ENCODE assay signal across 9 mouse cellular contexts in the genomic region with DNA sequence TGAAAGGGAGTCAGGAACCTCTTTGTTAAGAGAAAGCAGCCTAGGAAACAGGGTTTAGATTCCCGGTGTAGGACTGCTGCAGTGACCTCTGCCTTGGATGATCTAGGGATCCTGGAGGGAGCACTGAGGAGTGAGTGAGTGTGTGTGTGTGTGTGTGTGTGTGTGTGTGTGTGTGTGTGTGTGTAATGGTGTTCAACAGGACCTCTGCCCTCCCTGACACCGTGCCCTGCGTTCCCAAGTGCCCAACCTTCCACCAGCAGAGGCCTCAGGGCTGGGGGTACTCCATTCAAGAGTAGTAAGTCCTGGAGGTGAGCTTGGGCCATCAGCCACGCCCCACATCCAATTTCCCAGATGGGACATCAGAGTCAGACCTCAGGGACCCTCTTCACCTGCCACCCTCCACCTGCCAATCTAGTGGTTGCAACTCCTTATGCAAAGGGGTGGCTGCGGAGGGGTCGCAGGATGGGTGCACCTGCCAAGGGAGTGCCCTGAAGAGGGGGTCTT. TPM values are rescaled to one million over a fixed set of nuclear protein-coding genes. Genes with fewer than 3 reads are reported as not detected.
A peak's percentile ranks its signal among the peaks of the same experiment; 100 is the strongest.
DNase-seq lines count a peak whose midpoint lies in the region; ATAC-seq and TF ChIP-seq lines count a peak whose summit lies in the region.
"Had no signal": no experiment of that assay in that cellular context is flagged by ENCODE, and none has a peak within 500 bp of the region (broad histone marks: within the 10 kb centered on the region; RNA-seq: fewer than 3 reads in every experiment).

No protein-coding gene starts in this region.

- H3K9me3 ChIP-seq in forebrain, embryonic 12.5 days: no peaks in the 10 kb centered on the region
- H3K9me3 ChIP-seq in limb, embryonic 10.5 days (replicated peaks): no peaks in the 10 kb centered on the region
- H3K9me3 ChIP-seq in neural tube, embryonic 14.5 days (ENCODE audit: control insufficient read depth, low read length): no peaks in the 10 kb centered on the region

- H3K4me3 ChIP-seq in layer of hippocampus, adult 2 months: peak overlapping the region; percentile 95
- peak overlapping the region; percentile 60 for H3K4me3 ChIP-seq in forebrain, embryonic 12.5 days (replicated peaks)
- H3K4me3 ChIP-seq in limb, embryonic 10.5 days: peak overlapping the region; percentile 74
- peak overlapping the region; percentile 48 for H3K4me3 ChIP-seq in neural tube, embryonic 14.5 days (ENCODE audit: low read depth, low read length)

- 8% methylated on average over 6 of the region's 6 CpGs for WGBS in forebrain, embryonic 12.5 days
- WGBS in limb, embryonic 10.5 days: 16% methylated on average over 6 of the region's 6 CpGs
- 5% methylated on average over 6 of the region's 6 CpGs for WGBS in neural tube, embryonic 14.5 days

- no peaks in the 10 kb centered on the region for H3K36me3 ChIP-seq in forebrain, embryonic 12.5 days (replicated peaks)
- no peaks in the 10 kb centered on the region for H3K36me3 ChIP-seq in limb, embryonic 10.5 days
- H3K36me3 ChIP-seq in neural tube, embryonic 14.5 days (ENCODE audit: control insufficient read depth, insufficient read depth, low read length): no peaks in the 10 kb centered on the region

- peak; percentile 5; the same call in 1 of the 2 replicates for ATAC-seq in forebrain, embryonic 12.5 days (ENCODE audit: low FRiP score)
- ATAC-seq in neural tube, embryonic 14.5 days (ENCODE audit: low read depth): peak; percentile 23; the same call in 1 of the 2 replicates

- H3K4me2 ChIP-seq in forebrain, embryonic 12.5 days: peak overlapping the region; percentile 98
- peak overlapping the region; percentile 62 for H3K4me2 ChIP-seq in neural tube, embryonic 14.5 days (ENCODE audit: low read depth, low read length)

- no peak for TF ChIP-seq CTCF in layer of hippocampus, adult 2 months (conservative IDR thresholded peaks at IDR 0.05)

- H3K27me3 ChIP-seq in forebrain, embryonic 12.5 days: peaks cover 54% of the 10 kb centered on the region
- H3K27me3 ChIP-seq in limb, embryonic 10.5 days (ENCODE audit: low read depth, poor library complexity, severe bottlenecking): peaks cover 83% of the 10 kb centered on the region
- H3K27me3 ChIP-seq in neural tube, embryonic 14.5 days (ENCODE audit: control insufficient read depth, insufficient read depth, low read length): no peaks in the 10 kb centered on the region

- peaks cover 26% of the 10 kb centered on the region for H3K4me1 ChIP-seq in forebrain, embryonic 12.5 days
- peaks cover 32% of the 10 kb centered on the region for H3K4me1 ChIP-seq in limb, embryonic 10.5 days
- H3K4me1 ChIP-seq in neural tube, embryonic 14.5 days (ENCODE audit: control insufficient read depth, insufficient read depth, low read length): peaks cover 18% of the 10 kb centered on the region

- peak overlapping the region; percentile 99; the same call in 1 of the 2 replicates for H3K27ac ChIP-seq in layer of hippocampus, adult 2 months
- no peak overlapping the region for H3K27ac ChIP-seq in forebrain, embryonic 12.5 days
- H3K27ac ChIP-seq in limb, embryonic 10.5 days: peak overlapping the region; percentile 81
- peak overlapping the region; percentile 63; the same call in 1 of the 2 replicates for H3K27ac ChIP-seq in neural tube, embryonic 14.5 days (ENCODE audit: low read depth, low read length)

- DNase-seq in layer of hippocampus, adult 2 months (ENCODE audit: low spot score in 2 of 2): no peak
- DNase-seq in layer of hippocampus, adult 18-20 months (ENCODE audit: low spot score in 2 of 2): no peak
- DNase-seq in limb, embryonic 10.5 days (ENCODE audit: low spot score): peak; percentile 39
- no peak for DNase-seq in frontal cortex, postnatal 25 days (ENCODE audit: low spot score in 2 of 2)
- no peak for DNase-seq in spleen, postnatal 36 days (ENCODE audit: low spot score in 2 of 2)
- DNase-seq in kidney, adult 18-20 months: no peak
- DNase-seq: kidney, adult 2 months had no signal

- H3K9ac ChIP-seq in forebrain, embryonic 12.5 days: peak overlapping the region; percentile 70
- H3K9ac ChIP-seq in neural tube, embryonic 14.5 days (replicated peaks; ENCODE audit: low read depth, low read length): peak overlapping the region; percentile 65

RNA-seq across cellular contexts. Expression of a gene that starts 0.4 kb away (rescaled TPM):
- 100 to 1,000 TPM; 192 to 212 TPM for total RNA-seq in layer of hippocampus, adult 2 months (2021)
- 100 to 1,000 TPM; 166 to 185 TPM for total RNA-seq in layer of hippocampus, adult 18-20 months (2021)
- 22.7 and 23.0 TPM in 2 replicates for polyA plus RNA-seq in forebrain, embryonic 12.5 days (2016; fragmentation: Nextera tagmentation; extraction: Ambion mirVana)
- 14.2 and 25.1 TPM in 2 replicates for polyA plus RNA-seq in limb, embryonic 10.5 days (2016; fragmentation: Nextera tagmentation; extraction: Ambion mirVana)
- 22.2 and 31.8 TPM in 2 replicates for polyA plus RNA-seq in neural tube, embryonic 14.5 days (2014; fragmentation: Nextera tagmentation; extraction: Ambion mirVana)

RNA-seq across cellular contexts. Expression of a gene that starts 58.6 kb away (rescaled TPM):
- total RNA-seq in layer of hippocampus, adult 2 months (2021): 1 to 10 TPM; 4.7 TPM
- total RNA-seq in layer of hippocampus, adult 18-20 months (2021): 1 to 10 TPM; 3.0 to 3.8 TPM
- 90.5 and 103 TPM in 2 replicates for polyA plus RNA-seq in forebrain, embryonic 12.5 days (2016; fragmentation: Nextera tagmentation; extraction: Ambion mirVana)
- polyA plus RNA-seq in limb, embryonic 10.5 days (2016; fragmentation: Nextera tagmentation; extraction: Ambion mirVana): 95.0 and 98.8 TPM in 2 replicates
- polyA plus RNA-seq in neural tube, embryonic 14.5 days (2014; fragmentation: Nextera tagmentation; extraction: Ambion mirVana): 34.1 and 34.7 TPM in 2 replicates
